Mouse (Mus musculus): ENCODE results near the gene Astn2. TPM values are rescaled to one million over a fixed set of nuclear protein-coding genes. Genes with fewer than 3 reads are reported as not detected.

The Astn2 gene
- polyA plus RNA-seq, 1 experiment from 2014 or later: 0.18 TPM

DNA sequence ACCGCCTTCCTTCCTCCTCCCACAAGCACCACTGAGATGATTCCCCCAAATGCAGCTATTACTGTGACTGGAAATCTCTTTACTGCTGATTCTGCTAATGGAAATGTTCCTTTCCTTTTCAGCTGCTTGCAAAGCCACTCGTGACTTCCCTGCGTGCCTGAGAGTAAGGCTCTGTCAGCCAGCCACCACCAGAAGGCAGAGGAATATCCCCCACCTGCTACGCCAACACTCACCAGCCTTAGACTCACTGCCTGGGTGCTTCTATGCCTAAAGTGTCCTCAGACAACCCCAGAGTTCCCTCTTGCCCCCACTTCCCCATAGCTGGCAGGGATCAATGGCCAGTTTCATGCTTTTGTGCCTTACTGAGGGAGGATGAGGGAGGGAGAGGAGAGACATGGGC is 11.1 kb downstream of the Astn2 start:
- Histone ChIP-seq H3K9me3 (ENCODE audit: control insufficient read depth) (no peaks in the 10 kb centered on the region), H3K27me3 (replicated peaks; ENCODE audit: control insufficient read depth, insufficient read depth, low read length) (no peaks in the 10 kb centered on the region), H3K4me1 (replicated peaks; ENCODE audit: control insufficient read depth, insufficient read depth, low read length) (no peaks in the 10 kb centered on the region), H3K27ac (ENCODE audit: low read depth, low read length) (no peak overlapping the region), H3K4me2 (replicated peaks; ENCODE audit: low read depth) (no peak overlapping the region), H3K9ac (ENCODE audit: low read depth, low read length) (no peak overlapping the region), H3K36me3 (ENCODE audit: control insufficient read depth, insufficient read depth) (no peaks in the 10 kb centered on the region), H3K4me3 (ENCODE audit: low read depth, low read length) (no peak overlapping the region)
- ATAC-seq: no peak
- WGBS: 69% methylated on average over 4 of the region's 4 CpGs
- no peak for TF ChIP-seq CTCF (IDR thresholded peaks at IDR 0.05; ENCODE audit: low read depth)

DNA sequence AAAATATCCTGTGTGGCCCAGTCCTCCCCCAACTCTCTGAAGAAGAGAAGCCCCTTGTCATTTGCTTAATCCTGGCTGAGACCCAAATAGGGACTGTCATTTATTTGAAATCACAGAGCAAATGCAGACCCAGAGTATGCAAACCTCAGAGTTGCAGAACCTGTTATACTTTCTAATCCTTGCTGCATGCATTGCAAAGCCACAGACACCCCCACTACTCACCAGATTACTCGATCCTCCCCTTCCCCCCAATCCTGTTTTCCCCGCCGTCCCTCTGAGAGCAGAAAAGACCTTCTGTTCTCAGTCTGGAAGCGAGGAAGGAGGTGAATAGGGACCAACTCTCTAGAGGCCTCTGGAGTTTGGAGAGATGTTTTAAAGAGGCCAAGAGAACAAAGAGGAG is 13.9 kb downstream of the Astn2 start:
- Histone ChIP-seq H3K36me3 (ENCODE audit: control insufficient read depth, insufficient read depth) (no peaks in the 10 kb centered on the region), H3K4me1 (replicated peaks; ENCODE audit: control insufficient read depth, insufficient read depth, low read length) (no peaks in the 10 kb centered on the region), H3K27me3 (replicated peaks; ENCODE audit: control insufficient read depth, insufficient read depth, low read length) (no peaks in the 10 kb centered on the region), H3K9ac (ENCODE audit: low read depth, low read length) (no peak overlapping the region), H3K4me3 (ENCODE audit: low read depth, low read length) (no peak overlapping the region), H3K4me2 (replicated peaks; ENCODE audit: low read depth) (no peak overlapping the region), H3K27ac (ENCODE audit: low read depth, low read length) (no peak overlapping the region), H3K9me3 (ENCODE audit: control insufficient read depth) (no peaks in the 10 kb centered on the region)
- TF ChIP-seq CTCF (IDR thresholded peaks at IDR 0.05; ENCODE audit: low read depth): no peak
- ATAC-seq: no peak
- 39% methylated on average over 4 of the region's 4 CpGs for WGBS

DNA sequence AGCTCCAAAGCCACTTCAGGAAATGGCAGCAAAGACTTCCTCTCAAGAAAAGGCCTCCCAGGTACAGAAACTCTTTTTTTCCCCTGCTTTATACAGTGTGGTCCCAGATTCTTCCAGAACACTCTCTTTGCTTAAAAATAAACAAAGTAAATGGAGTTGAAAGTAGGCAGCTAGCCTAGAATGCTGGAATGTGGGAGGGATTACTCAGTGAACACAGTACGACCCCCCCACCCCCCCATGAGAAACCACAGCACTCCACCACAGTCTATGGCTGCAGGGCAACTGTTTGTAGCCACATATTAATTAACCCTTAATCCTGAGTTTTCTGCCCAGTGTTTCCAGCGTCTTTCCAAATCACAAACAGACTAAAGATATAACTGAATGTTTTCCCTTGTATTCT is 25.8 kb downstream of the Astn2 start:
- H3K4me1 ChIP-seq (replicated peaks; ENCODE audit: control insufficient read depth, insufficient read depth, low read length): no peaks in the 10 kb centered on the region
- H3K9me3 ChIP-seq (ENCODE audit: control insufficient read depth): no peaks in the 10 kb centered on the region
- no peak overlapping the region for H3K4me3 ChIP-seq (ENCODE audit: low read depth, low read length)
- no peak overlapping the region for H3K4me2 ChIP-seq (replicated peaks; ENCODE audit: low read depth)
- no peaks in the 10 kb centered on the region for H3K27me3 ChIP-seq (replicated peaks; ENCODE audit: control insufficient read depth, insufficient read depth, low read length)
- no peak for ATAC-seq
- no peak overlapping the region for H3K9ac ChIP-seq (ENCODE audit: low read depth, low read length)
- 19% methylated on average over 2 of the region's 2 CpGs for WGBS
- no peak overlapping the region for H3K27ac ChIP-seq (ENCODE audit: low read depth, low read length)
- TF ChIP-seq CTCF (IDR thresholded peaks at IDR 0.05; ENCODE audit: low read depth): no peak
- no peaks in the 10 kb centered on the region for H3K36me3 ChIP-seq (ENCODE audit: control insufficient read depth, insufficient read depth)

GRCm38 (mm10) chr4:66370557-66371071 is 33.8 kb downstream of the Astn2 start:
- H3K4me1 ChIP-seq (replicated peaks; ENCODE audit: control insufficient read depth, insufficient read depth, low read length): no peaks in the 10 kb centered on the region
- H3K27ac ChIP-seq (ENCODE audit: low read depth, low read length): no peak overlapping the region
- no peaks in the 10 kb centered on the region for H3K9me3 ChIP-seq (ENCODE audit: control insufficient read depth)
- no peak for TF ChIP-seq CTCF (IDR thresholded peaks at IDR 0.05; ENCODE audit: low read depth)
- no peak overlapping the region for H3K4me3 ChIP-seq (ENCODE audit: low read depth, low read length)
- no peaks in the 10 kb centered on the region for H3K27me3 ChIP-seq (replicated peaks; ENCODE audit: control insufficient read depth, insufficient read depth, low read length)
- no peak overlapping the region for H3K9ac ChIP-seq (ENCODE audit: low read depth, low read length)
- H3K4me2 ChIP-seq (replicated peaks; ENCODE audit: low read depth): no peak overlapping the region
- H3K36me3 ChIP-seq (ENCODE audit: control insufficient read depth, insufficient read depth): no peaks in the 10 kb centered on the region
- 63% methylated on average over 3 of the region's 3 CpGs for WGBS
- ATAC-seq: no peak

GRCm38 (mm10) chr4:66365500-66365899 is 38.9 kb downstream of the Astn2 start:
- WGBS: 67% methylated on average over 1 of the region's 1 CpGs
- no peak for TF ChIP-seq CTCF (IDR thresholded peaks at IDR 0.05; ENCODE audit: low read depth)
- Histone ChIP-seq H3K4me3 (ENCODE audit: low read depth, low read length) (no peak overlapping the region), H3K36me3 (ENCODE audit: control insufficient read depth, insufficient read depth) (no peaks in the 10 kb centered on the region), H3K27ac (ENCODE audit: low read depth, low read length) (no peak overlapping the region), H3K9me3 (ENCODE audit: control insufficient read depth) (no peaks in the 10 kb centered on the region), H3K4me1 (replicated peaks; ENCODE audit: control insufficient read depth, insufficient read depth, low read length) (no peaks in the 10 kb centered on the region), H3K27me3 (replicated peaks; ENCODE audit: control insufficient read depth, insufficient read depth, low read length) (no peaks in the 10 kb centered on the region), H3K9ac (ENCODE audit: low read depth, low read length) (no peak overlapping the region), H3K4me2 (replicated peaks; ENCODE audit: low read depth) (no peak overlapping the region)
- ATAC-seq: no peak

DNA sequence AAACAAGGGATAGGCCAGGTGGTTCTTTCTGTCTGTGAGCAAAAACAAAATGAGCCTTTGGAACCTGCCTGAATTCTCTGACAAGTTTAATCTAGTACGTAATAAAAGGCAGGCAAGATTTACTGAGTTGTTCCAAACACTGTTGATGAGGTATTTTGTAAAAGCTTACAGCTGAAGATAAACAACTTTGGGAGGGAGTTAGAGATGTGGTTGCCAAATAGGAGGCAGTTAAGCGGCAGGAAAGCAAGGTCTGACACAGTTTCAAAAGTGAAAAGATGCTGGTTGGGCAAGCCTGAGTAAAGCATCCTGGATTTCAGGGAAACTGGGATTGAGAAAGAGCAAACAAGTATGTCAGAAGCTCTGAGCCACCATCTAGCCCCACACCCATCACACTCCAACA is 59.8 kb downstream of the Astn2 start:
- ATAC-seq: no peak
- 60% methylated on average over 2 of the region's 2 CpGs for WGBS
- H3K9me3 ChIP-seq (ENCODE audit: control insufficient read depth): no peaks in the 10 kb centered on the region
- no peak overlapping the region for H3K4me2 ChIP-seq (replicated peaks; ENCODE audit: low read depth)
- no peak overlapping the region for H3K27ac ChIP-seq (ENCODE audit: low read depth, low read length)
- no peak overlapping the region for H3K4me3 ChIP-seq (ENCODE audit: low read depth, low read length)
- no peaks in the 10 kb centered on the region for H3K27me3 ChIP-seq (replicated peaks; ENCODE audit: control insufficient read depth, insufficient read depth, low read length)
- H3K36me3 ChIP-seq (ENCODE audit: control insufficient read depth, insufficient read depth): no peaks in the 10 kb centered on the region
- TF ChIP-seq CTCF (IDR thresholded peaks at IDR 0.05; ENCODE audit: low read depth): no peak
- no peak overlapping the region for H3K9ac ChIP-seq (ENCODE audit: low read depth, low read length)
- no peaks in the 10 kb centered on the region for H3K4me1 ChIP-seq (replicated peaks; ENCODE audit: control insufficient read depth, insufficient read depth, low read length)

DNA sequence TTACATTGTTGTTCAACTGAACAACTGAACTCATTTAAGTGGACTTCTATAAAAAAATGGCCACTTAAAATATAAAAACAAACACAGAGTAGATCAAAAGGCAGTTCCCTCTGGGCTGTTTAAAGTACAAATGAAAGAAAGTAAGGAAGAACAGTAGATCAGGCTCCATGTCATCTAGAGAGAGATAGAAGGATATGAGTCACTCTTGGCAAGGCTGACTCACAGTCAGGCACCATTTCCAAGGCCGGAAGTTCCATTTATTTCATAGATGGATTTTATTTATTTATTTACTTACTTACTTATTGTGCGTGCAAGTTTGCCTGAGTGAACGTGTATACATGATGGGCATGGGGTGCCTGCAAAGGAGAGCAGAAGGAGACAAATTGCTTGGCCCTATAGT is 67.0 kb downstream of the Astn2 start:
- 73% methylated on average over 3 of the region's 3 CpGs for WGBS
- H3K27ac ChIP-seq (ENCODE audit: low read depth, low read length): no peak overlapping the region
- no peaks in the 10 kb centered on the region for H3K9me3 ChIP-seq (ENCODE audit: control insufficient read depth)
- H3K4me2 ChIP-seq (replicated peaks; ENCODE audit: low read depth): no peak overlapping the region
- no peak overlapping the region for H3K4me3 ChIP-seq (ENCODE audit: low read depth, low read length)
- no peaks in the 10 kb centered on the region for H3K36me3 ChIP-seq (ENCODE audit: control insufficient read depth, insufficient read depth)
- ATAC-seq: no peak
- no peaks in the 10 kb centered on the region for H3K27me3 ChIP-seq (replicated peaks; ENCODE audit: control insufficient read depth, insufficient read depth, low read length)
- H3K9ac ChIP-seq (ENCODE audit: low read depth, low read length): no peak overlapping the region
- H3K4me1 ChIP-seq (replicated peaks; ENCODE audit: control insufficient read depth, insufficient read depth, low read length): no peaks in the 10 kb centered on the region
- no peak for TF ChIP-seq CTCF (IDR thresholded peaks at IDR 0.05; ENCODE audit: low read depth)
